ENCODE assay signal across 25 mouse cellular contexts in the genomic region with DNA sequence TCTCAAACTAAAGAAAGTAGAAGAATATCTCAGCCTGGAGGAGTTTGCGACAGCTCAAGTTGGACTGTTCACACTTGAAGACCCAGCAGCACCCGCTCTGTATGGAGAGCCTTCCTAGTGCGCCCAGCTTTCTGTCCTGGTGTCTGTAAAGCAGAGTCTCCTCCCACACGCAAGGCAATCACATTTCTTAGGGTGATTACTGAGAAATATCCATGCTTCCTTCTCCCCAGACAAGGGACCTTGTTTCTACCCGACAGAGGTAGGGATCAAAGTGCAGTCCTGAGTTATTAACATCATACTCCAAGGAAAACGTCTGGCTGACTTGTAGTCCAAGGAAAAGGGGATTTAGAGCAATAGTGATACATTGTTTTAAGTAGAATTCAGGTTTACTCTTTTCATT. TPM values are rescaled to one million over a fixed set of nuclear protein-coding genes. Genes with fewer than 3 reads are reported as not detected.
DNase-seq lines count a peak whose midpoint lies in the region; ATAC-seq and TF ChIP-seq lines count a peak whose summit lies in the region.
"Had no signal": no experiment of that assay in that cellular context is flagged by ENCODE, and none has a peak within 500 bp of the region (broad histone marks: within the 10 kb centered on the region; RNA-seq: fewer than 3 reads in every experiment).

No protein-coding gene starts in this region.

- H3K36me3 ChIP-seq in forebrain, embryonic 11.5 days (ENCODE audit: control insufficient read depth, insufficient read depth, low read length): no peaks in the 10 kb centered on the region
- no peaks in the 10 kb centered on the region for H3K36me3 ChIP-seq in forebrain, embryonic 14.5 days (ENCODE audit: control insufficient read depth, insufficient read depth, low read length)
- H3K36me3 ChIP-seq in kidney, embryonic 16.5 days (ENCODE audit: insufficient read depth, low read length): no peaks in the 10 kb centered on the region
- H3K36me3 ChIP-seq in kidney, embryonic 14.5 days (ENCODE audit: control insufficient read depth, insufficient read depth, low read length): no peaks in the 10 kb centered on the region
- no peaks in the 10 kb centered on the region for H3K36me3 ChIP-seq in stomach, embryonic 16.5 days (ENCODE audit: control insufficient read depth, insufficient read depth, low read length)
- H3K36me3 ChIP-seq in stomach, postnatal 0 days (ENCODE audit: control insufficient read depth, insufficient read depth, low read length): no peaks in the 10 kb centered on the region
- H3K36me3 ChIP-seq: embryonic facial prominence, embryonic 15.5 days; forebrain, embryonic 10.5 days; G1E; heart, embryonic 15.5 days had no signal

- H3K4me1 ChIP-seq in forebrain, embryonic 11.5 days (replicated peaks; ENCODE audit: control insufficient read depth, insufficient read depth, low read length): no peaks in the 10 kb centered on the region
- H3K4me1 ChIP-seq in forebrain, embryonic 14.5 days (ENCODE audit: control insufficient read depth, insufficient read depth, low read length): peaks cover 3% of the 10 kb centered on the region; the same call in 1 of the 2 replicates
- peaks cover 4% of the 10 kb centered on the region; the same call in 1 of the 2 replicates for H3K4me1 ChIP-seq in kidney, embryonic 16.5 days (ENCODE audit: insufficient read depth, low read length)
- H3K4me1 ChIP-seq in kidney, embryonic 14.5 days (ENCODE audit: control insufficient read depth, insufficient read depth, low read length): no peaks in the 10 kb centered on the region
- H3K4me1 ChIP-seq in stomach, embryonic 16.5 days (ENCODE audit: control insufficient read depth, insufficient read depth, low read length): no peaks in the 10 kb centered on the region
- H3K4me1 ChIP-seq in stomach, postnatal 0 days (replicated peaks; ENCODE audit: control insufficient read depth, insufficient read depth): no peaks in the 10 kb centered on the region
- H3K4me1 ChIP-seq: forebrain, embryonic 10.5 days; heart, embryonic 15.5 days had no signal

- peak; percentile 22 for DNase-seq in forebrain, embryonic 11.5 days (ENCODE audit: low spot score)
- no peak for DNase-seq in forebrain, embryonic 14.5 days (ENCODE audit: low spot score)
- no peak for DNase-seq in stomach, postnatal 0 days (ENCODE audit: low spot score)
- no peak for DNase-seq in gastrocnemius, adult 2 months
- DNase-seq: adrenal gland, adult 8-10 months; adrenal gland, postnatal 36 days; B cell, adult 2 months; cerebellum, adult 2 months; cerebellum, postnatal 10 days; gastrocnemius, postnatal 14 days; heart, adult 2 months; heart, postnatal 14 days had no signal

- H3K4me3 ChIP-seq in forebrain, embryonic 11.5 days (ENCODE audit: low read depth, low read length): no peak overlapping the region
- no peak overlapping the region for H3K4me3 ChIP-seq in forebrain, embryonic 14.5 days (ENCODE audit: low read depth, low read length)
- no peak overlapping the region for H3K4me3 ChIP-seq in kidney, embryonic 16.5 days (ENCODE audit: low read length)
- H3K4me3 ChIP-seq in kidney, embryonic 14.5 days (ENCODE audit: low read length): no peak overlapping the region
- no peak overlapping the region for H3K4me3 ChIP-seq in stomach, embryonic 16.5 days (replicated peaks; ENCODE audit: low read length)
- no peak overlapping the region for H3K4me3 ChIP-seq in stomach, postnatal 0 days (ENCODE audit: low read depth, low read length)
- no peak overlapping the region for H3K4me3 ChIP-seq in gastrocnemius, adult 2 months
- H3K4me3 ChIP-seq: embryonic facial prominence, embryonic 15.5 days; erythroblast, embryonic 14.5 days; forebrain, embryonic 10.5 days; heart, adult 2 months; heart, embryonic 15.5 days had no signal

- ATAC-seq in forebrain, embryonic 11.5 days (replicated peaks; ENCODE audit: low FRiP score): no peak
- no peak for ATAC-seq in forebrain, embryonic 14.5 days
- no peak for ATAC-seq in kidney, embryonic 16.5 days (ENCODE audit: low FRiP score, low TSS enrichment)
- ATAC-seq in kidney, embryonic 14.5 days (ENCODE audit: low FRiP score, low TSS enrichment): no peak
- ATAC-seq in stomach, embryonic 16.5 days (ENCODE audit: insufficient read depth, low FRiP score): peak; percentile 21; the same call in 1 of the 2 replicates
- no peak for ATAC-seq in stomach, postnatal 0 days (ENCODE audit: low FRiP score, low TSS enrichment)
- ATAC-seq: CD4-positive, CD25-positive, alpha-beta regulatory T cell, adult 4 months had no signal

- no peak overlapping the region for H3K9ac ChIP-seq in forebrain, embryonic 11.5 days (ENCODE audit: low read length)
- no peak overlapping the region for H3K9ac ChIP-seq in forebrain, embryonic 14.5 days (ENCODE audit: low read length)
- H3K9ac ChIP-seq in kidney, embryonic 16.5 days (replicated peaks; ENCODE audit: low read length): no peak overlapping the region
- no peak overlapping the region for H3K9ac ChIP-seq in kidney, embryonic 14.5 days (ENCODE audit: low read depth, low read length)
- no peak overlapping the region for H3K9ac ChIP-seq in stomach, embryonic 16.5 days (ENCODE audit: low read length)
- no peak overlapping the region for H3K9ac ChIP-seq in stomach, postnatal 0 days (ENCODE audit: low read length)
- H3K9ac ChIP-seq: embryonic facial prominence, embryonic 15.5 days; heart, embryonic 15.5 days had no signal

- H3K4me2 ChIP-seq in forebrain, embryonic 11.5 days (ENCODE audit: low read depth, low read length, severe bottlenecking): no peak overlapping the region
- H3K4me2 ChIP-seq in forebrain, embryonic 14.5 days (ENCODE audit: low read length): no peak overlapping the region
- H3K4me2 ChIP-seq in kidney, embryonic 16.5 days (replicated peaks; ENCODE audit: low read depth, low read length): no peak overlapping the region
- H3K4me2 ChIP-seq in kidney, embryonic 14.5 days (replicated peaks; ENCODE audit: low read depth, low read length): no peak overlapping the region
- no peak overlapping the region for H3K4me2 ChIP-seq in stomach, embryonic 16.5 days (ENCODE audit: low read depth, low read length)
- H3K4me2 ChIP-seq in stomach, postnatal 0 days (replicated peaks; ENCODE audit: low read depth): no peak overlapping the region
- H3K4me2 ChIP-seq: embryonic facial prominence, embryonic 15.5 days; heart, embryonic 11.5 days; heart, embryonic 15.5 days had no signal

- TF ChIP-seq CTCF in stomach, postnatal 0 days (IDR thresholded peaks at IDR 0.05; ENCODE audit: low read depth): no peak
- no peak for TF ChIP-seq CTCF in gastrocnemius, adult 2 months (IDR thresholded peaks at IDR 0.05)

- no peaks in the 10 kb centered on the region for H3K27me3 ChIP-seq in forebrain, embryonic 11.5 days (ENCODE audit: control insufficient read depth, insufficient read depth, low read length)
- H3K27me3 ChIP-seq in forebrain, embryonic 14.5 days (replicated peaks; ENCODE audit: control insufficient read depth, insufficient read depth, low read length): no peaks in the 10 kb centered on the region
- H3K27me3 ChIP-seq in kidney, embryonic 16.5 days (ENCODE audit: insufficient read depth, low read length): no peaks in the 10 kb centered on the region
- no peaks in the 10 kb centered on the region for H3K27me3 ChIP-seq in kidney, embryonic 14.5 days (ENCODE audit: control insufficient read depth, insufficient read depth, low read length)
- H3K27me3 ChIP-seq in stomach, embryonic 16.5 days (ENCODE audit: control insufficient read depth, insufficient read depth, low read length): no peaks in the 10 kb centered on the region
- no peaks in the 10 kb centered on the region for H3K27me3 ChIP-seq in stomach, postnatal 0 days (ENCODE audit: control insufficient read depth, insufficient read depth, low read length)
- H3K27me3 ChIP-seq: embryonic facial prominence, embryonic 15.5 days; heart, embryonic 15.5 days had no signal

- H3K9me3 ChIP-seq in forebrain, embryonic 11.5 days (ENCODE audit: control insufficient read depth, low read length): no peaks in the 10 kb centered on the region
- no peaks in the 10 kb centered on the region for H3K9me3 ChIP-seq in forebrain, embryonic 14.5 days (replicated peaks; ENCODE audit: control insufficient read depth, low read length)
- H3K9me3 ChIP-seq in kidney, embryonic 16.5 days (ENCODE audit: low read length): no peaks in the 10 kb centered on the region
- no peaks in the 10 kb centered on the region for H3K9me3 ChIP-seq in kidney, embryonic 14.5 days (ENCODE audit: control insufficient read depth, low read length)
- H3K9me3 ChIP-seq in stomach, embryonic 16.5 days (replicated peaks; ENCODE audit: control insufficient read depth, low read length): no peaks in the 10 kb centered on the region
- H3K9me3 ChIP-seq in stomach, postnatal 0 days (ENCODE audit: control insufficient read depth, low read length): no peaks in the 10 kb centered on the region
- H3K9me3 ChIP-seq: embryonic facial prominence, embryonic 15.5 days; forebrain, embryonic 10.5 days; heart, embryonic 15.5 days had no signal

- intact Hi-C loops in gastrocnemius, adult 2 months (cut with DNase I): no loop called here

- H3K27ac ChIP-seq in forebrain, embryonic 11.5 days (ENCODE audit: low read depth, low read length): no peak overlapping the region
- H3K27ac ChIP-seq in forebrain, embryonic 14.5 days (ENCODE audit: low read depth, low read length): no peak overlapping the region
- H3K27ac ChIP-seq in kidney, embryonic 16.5 days (ENCODE audit: low read length): peak overlapping the region; percentile 54; the same call in 1 of the 2 replicates
- H3K27ac ChIP-seq in kidney, embryonic 14.5 days (ENCODE audit: low read depth, low read length): no peak overlapping the region
- H3K27ac ChIP-seq in stomach, embryonic 16.5 days (ENCODE audit: low read length): no peak overlapping the region
- H3K27ac ChIP-seq in stomach, postnatal 0 days (replicated peaks): no peak overlapping the region
- no peak overlapping the region for H3K27ac ChIP-seq in gastrocnemius, adult 2 months
- H3K27ac ChIP-seq: embryonic facial prominence, embryonic 15.5 days; forebrain, embryonic 10.5 days; heart, adult 2 months; heart, embryonic 15.5 days had no signal

- TF ChIP-seq EP300 in stomach, postnatal 0 days (optimal IDR thresholded peaks at IDR 0.05): no peak

- WGBS in forebrain, embryonic 11.5 days: 89% methylated on average over 6 of the region's 6 CpGs
- WGBS in forebrain, embryonic 14.5 days: 84% methylated on average over 6 of the region's 6 CpGs
- WGBS in kidney, embryonic 16.5 days: 71% methylated on average over 6 of the region's 6 CpGs
- 63% methylated on average over 6 of the region's 6 CpGs for WGBS in kidney, embryonic 14.5 days
- 68% methylated on average over 6 of the region's 6 CpGs for WGBS in stomach, embryonic 16.5 days
- 77% methylated on average over 6 of the region's 6 CpGs for WGBS in stomach, postnatal 0 days

RNA-seq across cellular contexts. Expression of gene Adgrf1, which starts 6.1 kb away (rescaled TPM):
- polyA plus RNA-seq in forebrain, embryonic 11.5 days (2014; fragmentation: Nextera tagmentation; extraction: Ambion mirVana): not detected in 2 replicates
- not detected in 2 replicates for polyA plus RNA-seq in forebrain, embryonic 14.5 days (2014; fragmentation: Nextera tagmentation; extraction: Ambion mirVana)
- polyA plus RNA-seq in kidney, embryonic 16.5 days (2015; fragmentation: Nextera tagmentation; extraction: Ambion mirVana): 0.54 and 1.2 TPM in 2 replicates
- 0.24 and 0.49 TPM in 2 replicates for polyA plus RNA-seq in kidney, embryonic 14.5 days (2014; fragmentation: Nextera tagmentation; extraction: Ambion mirVana)
- polyA plus RNA-seq in stomach, embryonic 16.5 days (2015; fragmentation: Nextera tagmentation; extraction: Ambion mirVana): 0.05 and 0.14 TPM in 2 replicates
- 0.17 and 0.29 TPM in 2 replicates for polyA plus RNA-seq in stomach, postnatal 0 days (2015; fragmentation: Nextera tagmentation; extraction: Ambion mirVana)
- total RNA-seq in gastrocnemius, adult 2 months (2021): not detected
- total RNA-seq: adrenal gland, adult 8-10 months; adrenal gland, postnatal 36 days; heart, adult 2 months; heart, postnatal 14 days; hematopoietic stem cell, adult 5-6 weeks had no signal
- polyA plus RNA-seq: CD4-positive, CD25-positive, alpha-beta regulatory T cell, adult 4 months; cerebellum, adult 2 months; embryonic facial prominence, embryonic 11.5 days; erythroblast, embryonic 14.5 days; forebrain, embryonic 10.5 days; forebrain, embryonic 16.5 days; G1E; heart, embryonic 11.5 days; heart, embryonic 15.5 days had no signal
